Comparison of ENCODE assay signal across 12 mouse cellular contexts in the genomic region with DNA sequence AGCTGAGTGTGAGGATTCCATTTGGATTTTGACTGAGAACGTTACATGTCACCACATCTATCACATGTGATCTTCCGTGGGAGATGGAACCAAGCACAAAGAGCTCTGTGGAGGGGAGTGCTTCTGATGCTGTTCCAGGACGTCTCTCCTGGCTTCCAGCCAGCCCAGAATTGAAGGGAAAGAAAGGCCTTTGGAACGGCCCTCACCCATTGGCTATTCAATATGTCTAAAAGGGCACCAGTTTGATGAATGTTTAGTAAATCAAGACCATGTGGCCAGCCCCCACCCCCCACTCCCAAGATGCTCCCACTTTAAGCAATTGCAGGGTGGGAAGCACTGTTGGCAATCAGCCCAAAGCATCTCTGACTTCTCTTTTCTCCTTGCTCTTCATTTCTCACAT. TPM values are rescaled to one million over a fixed set of nuclear protein-coding genes. Genes with fewer than 3 reads are reported as not detected.
DNase-seq lines count a peak whose midpoint lies in the region; ATAC-seq and TF ChIP-seq lines count a peak whose summit lies in the region.
"Had no signal": no experiment of that assay in that cellular context is flagged by ENCODE, and none has a peak within 500 bp of the region (broad histone marks: within the 10 kb centered on the region; RNA-seq: fewer than 3 reads in every experiment).

No protein-coding gene starts in this region.

- no peak for TF ChIP-seq POLR2A in heart, adult 2 months (IDR thresholded peaks at IDR 0.05; ENCODE audit: insufficient read depth, low read depth, low read length)

- no peak overlapping the region for H3K4me3 ChIP-seq in hindbrain, embryonic 14.5 days (replicated peaks; ENCODE audit: low read length)
- H3K4me3 ChIP-seq in heart, adult 2 months = no peak overlapping the region
- H3K4me3 ChIP-seq: kidney, embryonic 15.5 days had no signal

- H3K27me3 ChIP-seq in hindbrain, embryonic 14.5 days (ENCODE audit: control insufficient read depth, insufficient read depth, low read length) = no peaks in the 10 kb centered on the region
- no peaks in the 10 kb centered on the region for H3K27me3 ChIP-seq in heart, adult 2 months (ENCODE audit: control insufficient read depth, insufficient read depth, low read length)
- H3K27me3 ChIP-seq: CH12.LX; kidney, embryonic 15.5 days had no signal

- no peak for TF ChIP-seq EP300 in heart, adult 2 months (IDR thresholded peaks at IDR 0.05; ENCODE audit: insufficient read depth, low read depth, low read length)

- intact Hi-C loops in heart, adult 2 months (cut with DNase I) = no loop called here

- H3K4me2 ChIP-seq in hindbrain, embryonic 14.5 days (replicated peaks) = no peak overlapping the region
- H3K4me2 ChIP-seq: kidney, embryonic 15.5 days had no signal

- no peak for TF ChIP-seq CTCF in heart, adult 2 months (IDR thresholded peaks at IDR 0.05)

- H3K9me3 ChIP-seq in hindbrain, embryonic 14.5 days (ENCODE audit: control insufficient read depth, low read length) = 0 out of 2 replicates have a peak, but pooled peaks cover 4% of the 10 kb centered on the region
- H3K9me3 ChIP-seq: kidney, embryonic 15.5 days had no signal

- H3K27ac ChIP-seq in hindbrain, embryonic 14.5 days = no peak overlapping the region
- H3K27ac ChIP-seq in heart, adult 2 months = no peak overlapping the region
- H3K27ac ChIP-seq: kidney, embryonic 15.5 days had no signal

- H3K79me2 ChIP-seq in heart, adult 2 months (replicated peaks; ENCODE audit: control insufficient read depth, insufficient read depth, low read length) = no peaks in the 10 kb centered on the region

- WGBS in hindbrain, embryonic 14.5 days = 29% methylated on average over 4 of the region's 4 CpGs
- 41% methylated on average over 4 of the region's 4 CpGs for WGBS in heart, adult 2 months

- ATAC-seq in hindbrain, embryonic 14.5 days (ENCODE audit: low FRiP score) = peak; percentile 78; the same call in 1 of the 2 replicates

- no peak overlapping the region for H3K9ac ChIP-seq in hindbrain, embryonic 14.5 days
- H3K9ac ChIP-seq in heart, adult 2 months (ENCODE audit: low read depth, low read length) = no peak overlapping the region
- H3K9ac ChIP-seq: kidney, embryonic 15.5 days had no signal

- DNase-seq in kidney, postnatal 10 days = peak; percentile 25
- DNase-seq in kidney, postnatal 36 days = no peak
- peak; percentile 23 for DNase-seq in right cerebral cortex, postnatal 4 days
- no peak for DNase-seq in right cerebral cortex, postnatal 14 days
- peak; percentile 47 for DNase-seq in hindbrain, embryonic 14.5 days (ENCODE audit: low spot score)
- DNase-seq in heart, adult 2 months = no peak
- no peak for DNase-seq in frontal cortex, adult 2 months (ENCODE audit: extremely low spot score in 1 of 2, low spot score in 1 of 2)
- DNase-seq: cerebellum, adult 2 months; spleen, adult 18-20 months; thymus, adult 18-20 months had no signal

- H3K36me3 ChIP-seq in hindbrain, embryonic 14.5 days (replicated peaks; ENCODE audit: control insufficient read depth, insufficient read depth) = no peaks in the 10 kb centered on the region
- no peaks in the 10 kb centered on the region for H3K36me3 ChIP-seq in heart, adult 2 months (ENCODE audit: control insufficient read depth, insufficient read depth, low read length)
- H3K36me3 ChIP-seq: kidney, embryonic 15.5 days had no signal

- H3K4me1 ChIP-seq in hindbrain, embryonic 14.5 days (replicated peaks; ENCODE audit: control insufficient read depth, insufficient read depth, low read length) = no peaks in the 10 kb centered on the region
- no peaks in the 10 kb centered on the region for H3K4me1 ChIP-seq in heart, adult 2 months (ENCODE audit: control insufficient read depth, insufficient read depth, low read length)
- H3K4me1 ChIP-seq: kidney, embryonic 15.5 days had no signal

RNA-seq across cellular contexts. Expression of a gene that starts 41.7 kb away (rescaled TPM):
- 7.2 and 8.2 TPM in 2 replicates for polyA plus RNA-seq in hindbrain, embryonic 14.5 days (2014; fragmentation: Nextera tagmentation; extraction: Ambion mirVana)
- 10 to 100 TPM; 26.1 to 31.4 TPM for total RNA-seq in heart, adult 2 months (2021)
- 13.8 and 15.7 TPM in 2 replicates for polyA plus RNA-seq in heart, adult 2 months (2012; rRNA removed)
- polyA plus RNA-seq in frontal cortex, adult 2 months (2012; rRNA removed) = 5.1 and 7.0 TPM in 2 replicates

Comparison
In these comparisons a context has a peak if more than half of its experiments do, and no peak if none do; other contexts are left out.
1. DNase-seq: peak in kidney, postnatal 10 days (single experiment), right cerebral cortex, postnatal 4 days (single experiment) and hindbrain, embryonic 14.5 days (single experiment); none in kidney, postnatal 36 days (0 of 2), right cerebral cortex, postnatal 14 days (single experiment), heart, adult 2 months (0 of 2) and frontal cortex, adult 2 months (0 of 2).